Mouse (Mus musculus) mammary gland, adult 2 months (tissue): ENCODE measurements around the gene Igsf8. TPM values are rescaled to one million over a fixed set of nuclear protein-coding genes. Genes with fewer than 3 reads are reported as not detected.

Experiments used
- polyA plus RNA-seq: library from polyadenylated mRNA; depleted of rRNA; stranded (reverse); fragments of >200 nt; gene quantifications from 2 replicates; pipeline ENCODE4 v1.2.3, GENCODE M21; 2012; ENCODE audit warnings: low replicate concordance; rRNA removed

The Igsf8 gene
- 121 and 173 TPM in 2 replicates for polyA plus RNA-seq

DNA sequence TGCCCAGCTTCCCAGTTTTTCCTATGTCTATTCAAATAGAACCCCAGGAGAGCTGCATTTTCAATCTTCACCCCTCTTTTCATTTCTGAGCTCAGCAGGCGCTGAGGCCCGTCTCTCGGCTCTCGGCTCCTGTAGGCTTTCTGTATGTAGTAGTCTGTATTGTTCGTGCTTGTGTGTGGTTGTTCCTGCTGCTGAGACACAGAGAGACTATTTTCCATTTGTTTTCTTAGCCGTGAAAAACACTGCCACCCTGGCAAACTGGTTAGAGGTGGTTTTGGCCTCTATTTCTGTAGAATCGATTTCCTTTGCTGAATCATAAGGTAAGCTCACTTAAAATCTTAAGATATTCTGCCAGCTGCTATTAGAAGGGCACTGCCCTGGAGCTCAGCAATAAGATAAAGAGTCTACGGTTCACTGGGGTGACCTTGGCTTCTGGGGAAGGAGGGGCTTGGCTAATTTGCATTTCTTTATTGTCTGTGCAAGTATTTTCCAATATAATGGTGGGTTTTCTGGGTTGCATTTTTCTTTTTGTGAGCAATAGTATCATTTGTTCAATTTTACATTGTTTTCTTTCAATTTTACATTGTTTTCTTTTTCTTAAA, at the start of gene Igsf8:
Igsf8 (plus strand) TSS at position 165 of the 602 bp plus-strand sequence.

GRCm38 (mm10) chr1:172219451-172220406, 41.7 kb upstream of the Igsf8 start, which contains the start of gene Casq1:
Gene Casq1, minus strand, starts transcription at chr1:172219868.

GRCm38 (mm10) chr1:172258314-172258713, 3.1 kb upstream of the Igsf8 start, which contains the start of gene Atp1a4:
Gene Atp1a4, minus strand, starts transcription at chr1:172258414.

GRCm38 (mm10) chr1:172297611-172298537, 36.4 kb downstream of the Igsf8 start, which contains the start of gene Atp1a2:
Gene Atp1a2, minus strand, starts transcription at chr1:172298064.

DNA sequence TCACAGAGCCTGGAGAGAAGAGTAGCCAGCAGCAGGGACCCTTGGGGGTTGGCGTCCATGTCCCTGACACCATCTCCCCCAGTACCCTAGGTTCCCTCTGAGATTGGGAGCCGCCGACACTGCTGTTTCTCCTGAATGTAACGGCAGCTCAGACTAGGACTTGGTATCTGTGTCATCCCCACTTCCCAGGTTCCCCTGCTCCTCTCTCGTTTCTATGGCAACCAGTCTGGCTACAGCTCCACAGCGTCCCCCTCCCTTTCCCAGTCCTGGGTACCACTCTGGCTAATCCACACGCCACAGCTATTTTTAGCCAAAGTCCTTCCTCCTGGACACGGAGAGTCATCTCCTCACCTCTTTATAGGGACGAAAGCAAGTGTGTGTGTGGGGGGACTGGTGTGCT, 67.7 kb downstream of the Igsf8 start, which contains the start of gene Kcnj9:
Kcnj9 (minus strand) TSS at position 188 of the 400 bp plus-strand sequence.

GRCm38 (mm10) chr1:172340729-172341321, 79.4 kb downstream of the Igsf8 start, which contains the start of gene Kcnj10:
Gene Kcnj10, plus strand, starts transcription at chr1:172341210.

Other genes with a start within 250 kb of the Igsf8 start
- 3.4 and 4.3 TPM in 2 replicates for gene Vangl2, start 233.2 kb upstream of the Igsf8 start, polyA plus RNA-seq
- 0.06 TPM in 1 of 2 replicates, not detected in the other for gene Nhlh1, start 204.1 kb upstream of the Igsf8 start, polyA plus RNA-seq
- gene Copa, start 179.1 kb upstream of the Igsf8 start, polyA plus RNA-seq, result 26.9 and 43.7 TPM in 2 replicates
- gene Ncstn, start 178.8 kb upstream of the Igsf8 start, polyA plus RNA-seq, result 74.2 and 122 TPM in 2 replicates
- 109 and 243 TPM in 2 replicates for gene Pex19, start 134.9 kb upstream of the Igsf8 start, polyA plus RNA-seq
- gene Dcaf8, start 113.6 kb upstream of the Igsf8 start, polyA plus RNA-seq, result 57.6 and 76.0 TPM in 2 replicates
- 53.5 and 101 TPM in 2 replicates for gene Pea15a, start 54.8 kb upstream of the Igsf8 start, polyA plus RNA-seq
- gene Casq1, start 41.8 kb upstream of the Igsf8 start, polyA plus RNA-seq, result 0.38 and 862 TPM in 2 replicates
- gene Atp1a4, start 3.2 kb upstream of the Igsf8 start, polyA plus RNA-seq, result 0.30 and 0.49 TPM in 2 replicates
- 157 and 372 TPM in 2 replicates for gene Atp1a2, start 36.4 kb downstream of the Igsf8 start, polyA plus RNA-seq
- gene Kcnj9, start 67.7 kb downstream of the Igsf8 start, polyA plus RNA-seq, result 0.10 and 0.18 TPM in 2 replicates
- 0.43 and 0.55 TPM in 2 replicates for gene Kcnj10, start 79.6 kb downstream of the Igsf8 start, polyA plus RNA-seq
- gene Pigm, start 114.9 kb downstream of the Igsf8 start, polyA plus RNA-seq, result 8.8 and 14.8 TPM in 2 replicates
- gene Slamf9, start 213.7 kb downstream of the Igsf8 start, polyA plus RNA-seq, result 10.3 and 24.8 TPM in 2 replicates
- gene Igsf9, start 220.1 kb downstream of the Igsf8 start, polyA plus RNA-seq, result 36.1 and 38.8 TPM in 2 replicates
- 232 and 274 TPM in 2 replicates for gene Tagln2, start 238.4 kb downstream of the Igsf8 start, polyA plus RNA-seq